Mouse (Mus musculus): ENCODE results near the gene Krt24. TPM values are rescaled to one million over a fixed set of nuclear protein-coding genes. Genes with fewer than 3 reads are reported as not detected.

The Krt24 gene
- total and polyA plus RNA-seq, 3 experiments = not detected

DNA sequence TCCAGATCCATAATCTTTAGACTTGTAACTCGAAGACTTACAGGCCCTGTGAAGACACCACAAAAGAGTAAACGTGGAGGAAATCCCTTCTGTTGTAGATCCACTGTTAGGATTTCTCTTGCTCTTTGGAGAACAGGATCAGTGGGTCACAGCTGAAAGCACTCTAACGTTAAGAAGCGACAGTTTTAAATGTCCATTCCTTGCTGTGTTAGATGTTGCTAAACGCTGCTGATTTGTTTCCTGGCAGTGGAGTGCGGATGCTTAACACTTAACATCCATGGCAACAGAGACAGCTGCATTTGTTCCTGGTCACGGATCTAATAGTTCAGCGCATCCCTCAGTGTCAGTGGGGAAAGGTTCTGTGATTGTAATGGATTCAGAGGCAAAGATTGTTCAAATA lies 31.5 kb upstream of the Krt24 start:
- no peaks in the 10 kb centered on the region for H3K79me2 ChIP-seq (replicated peaks; ENCODE audit: control insufficient read depth, insufficient read depth, low read length)
- WGBS = 68% methylated on average over 8 of the region's 8 CpGs
- TF ChIP-seq POLR2A (IDR thresholded peaks at IDR 0.05; ENCODE audit: insufficient read depth, low read depth, low read length) = no peak
- TF ChIP-seq CTCF (IDR thresholded peaks at IDR 0.05) = no peak
- TF ChIP-seq EP300 (IDR thresholded peaks at IDR 0.05; ENCODE audit: insufficient read depth, low read depth, low read length) = no peak
- H3K4me3 ChIP-seq = no peak overlapping the region
- no peaks in the 10 kb centered on the region for H3K27me3 ChIP-seq (ENCODE audit: control insufficient read depth, insufficient read depth, low read length)
- intact Hi-C loops (cut with DNase I) = no loop called here
- no peaks in the 10 kb centered on the region for H3K36me3 ChIP-seq (ENCODE audit: control insufficient read depth, insufficient read depth, low read length)
- no peak for DNase-seq
- H3K27ac ChIP-seq = no peak overlapping the region
- no peak overlapping the region for H3K9ac ChIP-seq (ENCODE audit: low read depth, low read length)
- no peaks in the 10 kb centered on the region for H3K4me1 ChIP-seq (ENCODE audit: control insufficient read depth, insufficient read depth, low read length)

DNA sequence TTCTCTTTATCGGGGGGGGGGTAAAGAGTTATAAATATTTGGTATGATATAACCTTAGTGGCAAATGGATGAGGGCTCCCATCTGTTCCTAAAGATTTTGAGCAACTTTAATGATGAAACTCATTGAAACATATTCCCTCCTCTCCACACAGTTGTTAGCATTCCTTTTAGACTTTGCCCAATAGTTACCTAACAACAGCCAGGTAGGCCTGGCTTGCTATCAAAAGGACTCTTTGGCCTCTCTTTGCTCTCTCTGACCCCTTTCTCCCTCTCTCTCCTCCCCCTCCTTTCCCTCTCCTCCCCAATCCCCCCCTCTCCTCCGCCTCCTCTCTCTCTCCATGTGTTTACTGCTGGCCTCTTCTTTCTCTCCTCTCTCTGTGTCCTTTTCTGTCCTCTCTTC lies 29.5 kb upstream of the Krt24 start:
- Histone ChIP-seq H3K4me3 (no peak overlapping the region), H3K36me3 (ENCODE audit: control insufficient read depth, insufficient read depth, low read length) (no peaks in the 10 kb centered on the region), H3K27ac (no peak overlapping the region), H3K4me1 (ENCODE audit: control insufficient read depth, insufficient read depth, low read length) (no peaks in the 10 kb centered on the region), H3K79me2 (replicated peaks; ENCODE audit: control insufficient read depth, insufficient read depth, low read length) (no peaks in the 10 kb centered on the region), H3K27me3 (ENCODE audit: control insufficient read depth, insufficient read depth, low read length) (no peaks in the 10 kb centered on the region), H3K9ac (ENCODE audit: low read depth, low read length) (no peak overlapping the region)
- WGBS = 85% methylated on average over 2 of the region's 2 CpGs
- no peak for DNase-seq
- intact Hi-C loops (cut with DNase I) = loop anchor here (5.0 kb wide), 1 partner anchor 148 kb away; no protein-coding TSS in a partner anchor
- TF ChIP-seq EP300 (IDR thresholded peaks at IDR 0.05; ENCODE audit: insufficient read depth, low read depth, low read length) = no peak
- TF ChIP-seq POLR2A (IDR thresholded peaks at IDR 0.05; ENCODE audit: insufficient read depth, low read depth, low read length) = no peak
- no peak for TF ChIP-seq CTCF (IDR thresholded peaks at IDR 0.05)

DNA sequence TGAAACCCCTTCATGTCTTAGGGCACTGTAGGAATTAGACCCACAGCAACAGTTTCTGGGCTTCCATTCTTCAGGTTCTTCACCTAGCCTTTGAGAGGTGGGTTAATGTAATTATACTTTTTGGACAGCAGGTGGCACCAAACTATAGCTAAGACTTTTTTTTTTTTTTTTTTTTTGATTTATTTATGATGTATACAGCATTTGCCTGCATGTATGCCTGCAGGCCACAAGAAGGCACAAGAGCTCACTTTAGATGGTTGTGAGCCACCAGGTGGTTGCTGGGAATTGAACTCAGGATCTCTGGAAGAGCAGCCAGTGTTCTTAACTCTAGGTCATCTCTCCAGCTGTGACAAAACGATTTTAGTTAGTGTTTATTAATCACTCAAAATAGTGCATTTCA lies 25.8 kb upstream of the Krt24 start:
- WGBS = 94% methylated on average over 1 of the region's 1 CpGs

DNA sequence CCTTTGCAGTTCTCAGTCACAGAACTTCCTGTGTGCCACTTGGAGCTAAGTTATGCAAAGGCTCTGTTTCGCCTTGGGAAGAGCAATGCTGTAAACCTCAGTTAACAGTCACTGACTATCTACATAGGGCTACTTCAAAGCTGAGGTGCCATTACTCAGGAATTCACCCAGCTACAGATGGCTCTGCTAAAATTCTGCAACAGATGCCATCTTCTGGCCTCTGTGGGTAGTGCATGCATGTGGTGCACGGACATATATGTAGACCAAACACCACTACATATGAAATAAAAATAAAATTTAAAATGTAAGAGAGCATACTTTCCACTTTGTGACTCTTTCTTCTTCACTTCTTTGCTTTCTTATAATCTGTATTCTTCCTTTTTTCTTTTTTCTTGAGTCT lies 22.5 kb upstream of the Krt24 start:
- no peak overlapping the region for H3K9ac ChIP-seq (ENCODE audit: low read depth, low read length)
- no peaks in the 10 kb centered on the region for H3K79me2 ChIP-seq (replicated peaks; ENCODE audit: control insufficient read depth, insufficient read depth, low read length)
- no peaks in the 10 kb centered on the region for H3K4me1 ChIP-seq (ENCODE audit: control insufficient read depth, insufficient read depth, low read length)
- DNase-seq = peak; percentile 40 to 60
- WGBS = 28% methylated on average over 2 of the region's 2 CpGs
- no peak overlapping the region for H3K27ac ChIP-seq
- no peaks in the 10 kb centered on the region for H3K27me3 ChIP-seq (ENCODE audit: control insufficient read depth, insufficient read depth, low read length)
- H3K36me3 ChIP-seq (ENCODE audit: control insufficient read depth, insufficient read depth, low read length) = no peaks in the 10 kb centered on the region
- intact Hi-C loops (cut with DNase I) = loop anchor here (2.0 kb wide), 1 partner anchor 119 kb away; no protein-coding TSS in a partner anchor
- no peak overlapping the region for H3K4me3 ChIP-seq
- TF ChIP-seq EP300 (IDR thresholded peaks at IDR 0.05; ENCODE audit: insufficient read depth, low read depth, low read length) (no peak), CTCF (IDR thresholded peaks at IDR 0.05) (peak; percentile 88), POLR2A (IDR thresholded peaks at IDR 0.05; ENCODE audit: insufficient read depth, low read depth, low read length) (no peak)

More for the DNA sequence above, 25.8 kb upstream of the Krt24 start:
- Histone ChIP-seq H3K4me1 (ENCODE audit: control insufficient read depth, insufficient read depth, low read length) (no peaks in the 10 kb centered on the region), H3K27ac (no peak overlapping the region), H3K36me3 (ENCODE audit: control insufficient read depth, insufficient read depth, low read length) (no peaks in the 10 kb centered on the region), H3K9ac (ENCODE audit: low read depth, low read length) (no peak overlapping the region), H3K4me3 (no peak overlapping the region), H3K27me3 (ENCODE audit: control insufficient read depth, insufficient read depth, low read length) (no peaks in the 10 kb centered on the region), H3K79me2 (replicated peaks; ENCODE audit: control insufficient read depth, insufficient read depth, low read length) (no peaks in the 10 kb centered on the region)
- no peak for DNase-seq
- TF ChIP-seq EP300 (IDR thresholded peaks at IDR 0.05; ENCODE audit: insufficient read depth, low read depth, low read length) = no peak
- TF ChIP-seq CTCF (IDR thresholded peaks at IDR 0.05) = peak; percentile 74
- intact Hi-C loops (cut with DNase I) = loop anchor here (5.0 kb wide), 1 partner anchor 151 kb away; no protein-coding TSS in a partner anchor

DNA sequence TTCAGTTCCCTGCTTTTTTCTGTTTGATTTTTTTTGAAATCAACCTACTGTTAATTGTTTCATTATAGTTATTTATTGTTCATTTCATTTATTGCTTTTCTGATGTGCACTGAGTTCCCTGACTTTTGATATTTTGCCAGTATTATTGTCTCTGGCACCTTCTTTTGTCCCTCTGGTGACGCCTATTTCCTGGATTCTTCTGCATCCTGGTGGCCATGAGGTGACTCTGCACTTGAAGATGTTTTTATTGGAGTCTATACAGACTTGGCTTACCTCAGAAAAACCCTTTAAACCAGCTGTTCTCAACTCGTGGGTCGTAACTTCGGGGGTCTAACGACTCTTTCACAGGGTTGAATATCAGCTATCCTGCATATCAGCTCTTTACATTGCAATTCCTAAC lies 10.0 kb upstream of the Krt24 start:
- no peaks in the 10 kb centered on the region for H3K27me3 ChIP-seq (ENCODE audit: control insufficient read depth, insufficient read depth, low read length)
- 33% methylated on average over 5 of the region's 5 CpGs for WGBS
- no peaks in the 10 kb centered on the region for H3K79me2 ChIP-seq (replicated peaks; ENCODE audit: control insufficient read depth, insufficient read depth, low read length)
- no peaks in the 10 kb centered on the region for H3K4me1 ChIP-seq (ENCODE audit: control insufficient read depth, insufficient read depth, low read length)
- no peaks in the 10 kb centered on the region for H3K36me3 ChIP-seq (ENCODE audit: control insufficient read depth, insufficient read depth, low read length)
- no peak overlapping the region for H3K4me3 ChIP-seq
- DNase-seq = no peak
- TF ChIP-seq CTCF (IDR thresholded peaks at IDR 0.05) = peak; percentile 55
- no peak for TF ChIP-seq POLR2A (IDR thresholded peaks at IDR 0.05; ENCODE audit: insufficient read depth, low read depth, low read length)
- intact Hi-C loops (cut with DNase I) = no loop called here
- H3K27ac ChIP-seq = no peak overlapping the region
- no peak overlapping the region for H3K9ac ChIP-seq (ENCODE audit: low read depth, low read length)

DNA sequence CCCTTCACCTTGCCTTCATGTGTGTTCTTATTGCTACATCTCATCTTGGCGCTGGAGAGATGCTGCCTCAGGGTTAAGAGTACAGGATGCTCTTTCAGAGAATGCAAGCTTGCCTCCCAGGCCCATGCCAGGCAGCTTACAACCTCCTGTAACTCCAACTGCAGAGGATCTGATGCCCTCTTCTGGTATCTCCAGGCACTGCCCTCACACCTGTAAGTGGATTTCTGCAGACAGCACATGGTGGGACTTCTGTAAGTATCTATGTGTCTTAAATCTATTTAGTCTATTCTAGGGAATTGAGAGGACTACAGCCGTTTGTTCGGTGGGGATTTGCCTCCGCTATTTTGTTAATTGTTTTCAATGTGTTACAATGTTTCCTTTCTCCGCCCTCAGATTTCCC lies 7.8 kb upstream of the Krt24 start:
- H3K9ac ChIP-seq (ENCODE audit: low read depth, low read length) = no peak overlapping the region
- H3K79me2 ChIP-seq (replicated peaks; ENCODE audit: control insufficient read depth, insufficient read depth, low read length) = no peaks in the 10 kb centered on the region
- intact Hi-C loops (cut with DNase I) = loop anchor here (1.0 to 5.0 kb wide), 3 partner anchors 44 to 104 kb away; no protein-coding TSS in a partner anchor
- H3K4me3 ChIP-seq = no peak overlapping the region
- no peaks in the 10 kb centered on the region for H3K4me1 ChIP-seq (ENCODE audit: control insufficient read depth, insufficient read depth, low read length)
- no peaks in the 10 kb centered on the region for H3K27me3 ChIP-seq (ENCODE audit: control insufficient read depth, insufficient read depth, low read length)
- no peak overlapping the region for H3K27ac ChIP-seq
- no peaks in the 10 kb centered on the region for H3K36me3 ChIP-seq (ENCODE audit: control insufficient read depth, insufficient read depth, low read length)
- DNase-seq = peak; percentile 20 to 41
- WGBS = 46% methylated on average over 5 of the region's 5 CpGs
- TF ChIP-seq CTCF (IDR thresholded peaks at IDR 0.05) = peak; percentile 86
- no peak for TF ChIP-seq EP300 (IDR thresholded peaks at IDR 0.05; ENCODE audit: insufficient read depth, low read depth, low read length)

Measured in heart, adult 2 months (tissue).